Mouse (Mus musculus): ENCODE results near the gene Szrd1.

Gene Szrd1

GRCm38 (mm10) chr4:141066709-141067515 is 72.7 kb downstream of the Szrd1 start:
- DNase-seq = peak; percentile 86 to 93

GRCm38 (mm10) chr4:141065123-141065522 is 74.5 kb downstream of the Szrd1 start:
- DNase-seq = peak; percentile 90

GRCm38 (mm10) chr4:141064104-141064659 is 75.4 kb downstream of the Szrd1 start:
- peak in 1 of 2 experiments; percentile 31 for DNase-seq

Measured in kidney, postnatal 25 days (tissue).